Mouse (Mus musculus): ENCODE results near the gene Pkp4. TPM values are rescaled to one million over a fixed set of nuclear protein-coding genes. Genes with fewer than 3 reads are reported as not detected.

Pkp4 gene
- polyA plus RNA-seq, 1 experiment from 2014 or later, result 14.8 TPM

GRCm38 (mm10) chr2:59197156-59197555, 36.5 kb downstream of the Pkp4 start:
- WGBS, result 76% methylated on average over 4 of the region's 4 CpGs
- H3K9ac ChIP-seq (replicated peaks; ENCODE audit: low read depth), result no peak overlapping the region
- no peak overlapping the region for H3K4me3 ChIP-seq (ENCODE audit: low read depth, low read length)
- DNase-seq (ENCODE audit: low spot score) (no peak), ATAC-seq (no peak)
- TF ChIP-seq EP300 (IDR thresholded peaks at IDR 0.05), result no peak
- TF ChIP-seq CTCF (IDR thresholded peaks at IDR 0.05), result no peak
- H3K4me1 ChIP-seq (ENCODE audit: insufficient read depth, low read depth, low read length), result no peaks in the 10 kb centered on the region
- no peaks in the 10 kb centered on the region for H3K36me3 ChIP-seq (ENCODE audit: insufficient read depth, low read length)
- no peaks in the 10 kb centered on the region for H3K9me3 ChIP-seq (ENCODE audit: low read length)
- H3K4me2 ChIP-seq (replicated peaks; ENCODE audit: low read depth, low read length), result no peak overlapping the region
- H3K27me3 ChIP-seq (replicated peaks; ENCODE audit: insufficient read depth, low read length), result no peaks in the 10 kb centered on the region
- no peak overlapping the region for H3K27ac ChIP-seq (ENCODE audit: low read length)

GRCm38 (mm10) chr2:59199476-59199976, 38.9 kb downstream of the Pkp4 start:
- 95% methylated on average over 5 of the region's 5 CpGs for WGBS
- Histone ChIP-seq H3K4me1 (ENCODE audit: insufficient read depth, low read depth, low read length) (no peaks in the 10 kb centered on the region), H3K9me3 (ENCODE audit: low read length) (no peaks in the 10 kb centered on the region), H3K36me3 (ENCODE audit: insufficient read depth, low read length) (no peaks in the 10 kb centered on the region), H3K4me3 (ENCODE audit: low read depth, low read length) (no peak overlapping the region), H3K27ac (ENCODE audit: low read length) (no peak overlapping the region), H3K9ac (replicated peaks; ENCODE audit: low read depth) (no peak overlapping the region), H3K4me2 (replicated peaks; ENCODE audit: low read depth, low read length) (no peak overlapping the region), H3K27me3 (replicated peaks; ENCODE audit: insufficient read depth, low read length) (no peaks in the 10 kb centered on the region)
- DNase-seq (ENCODE audit: low spot score), result no peak
- ATAC-seq, result no peak
- TF ChIP-seq EP300 (IDR thresholded peaks at IDR 0.05) (no peak), CTCF (IDR thresholded peaks at IDR 0.05) (no peak)

DNA sequence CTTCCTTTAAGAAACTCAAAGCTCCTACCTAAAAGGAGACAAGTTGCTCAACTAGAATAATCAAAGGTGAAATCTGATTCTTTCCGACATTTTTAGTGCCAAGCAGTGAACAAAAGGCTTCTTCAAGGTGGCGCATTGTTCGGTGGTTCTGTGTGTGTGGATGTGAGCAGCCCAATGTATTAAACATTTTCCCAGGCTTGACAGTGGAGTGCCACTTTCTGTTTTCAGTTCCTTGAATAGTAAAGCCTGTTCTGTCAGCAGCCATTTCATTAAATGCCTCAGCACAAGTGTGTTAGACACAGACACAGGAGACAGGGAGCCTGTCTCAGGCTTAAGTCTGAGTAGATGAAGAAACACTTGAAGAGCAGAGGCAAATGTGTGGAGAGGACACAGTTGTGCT, 39.9 kb downstream of the Pkp4 start:
- TF ChIP-seq CTCF (IDR thresholded peaks at IDR 0.05) (no peak), EP300 (IDR thresholded peaks at IDR 0.05) (no peak)
- no peak overlapping the region for H3K9ac ChIP-seq (replicated peaks; ENCODE audit: low read depth)
- H3K36me3 ChIP-seq (ENCODE audit: insufficient read depth, low read length), result no peaks in the 10 kb centered on the region
- no peaks in the 10 kb centered on the region for H3K4me1 ChIP-seq (ENCODE audit: insufficient read depth, low read depth, low read length)
- ATAC-seq (no peak), DNase-seq (ENCODE audit: low spot score) (no peak)
- H3K4me2 ChIP-seq (replicated peaks; ENCODE audit: low read depth, low read length), result no peak overlapping the region
- WGBS, result 56% methylated on average over 3 of the region's 3 CpGs
- H3K27ac ChIP-seq (ENCODE audit: low read length), result no peak overlapping the region
- no peaks in the 10 kb centered on the region for H3K9me3 ChIP-seq (ENCODE audit: low read length)
- no peak overlapping the region for H3K4me3 ChIP-seq (ENCODE audit: low read depth, low read length)
- no peaks in the 10 kb centered on the region for H3K27me3 ChIP-seq (replicated peaks; ENCODE audit: insufficient read depth, low read length)

- H3K9ac ChIP-seq (replicated peaks; ENCODE audit: low read depth), result no peak overlapping the region
- no peaks in the 10 kb centered on the region for H3K9me3 ChIP-seq (ENCODE audit: low read length)
- no peaks in the 10 kb centered on the region for H3K27me3 ChIP-seq (replicated peaks; ENCODE audit: insufficient read depth, low read length)
- 55% methylated on average over 5 of the region's 5 CpGs for WGBS
- H3K36me3 ChIP-seq (ENCODE audit: insufficient read depth, low read length), result no peaks in the 10 kb centered on the region
- 0 out of 2 replicates have a peak, but pooled peaks cover 4% of the 10 kb centered on the region for H3K4me1 ChIP-seq (ENCODE audit: insufficient read depth, low read depth, low read length)
- 0 out of 2 replicates have a peak, but pooled peaks have one; percentile 28 for ATAC-seq
- H3K4me3 ChIP-seq (ENCODE audit: low read depth, low read length), result no peak overlapping the region
- no peak overlapping the region for H3K27ac ChIP-seq (ENCODE audit: low read length)
- TF ChIP-seq CTCF (IDR thresholded peaks at IDR 0.05), result no peak
- no peak for TF ChIP-seq EP300 (IDR thresholded peaks at IDR 0.05)
- no peak overlapping the region for H3K4me2 ChIP-seq (replicated peaks; ENCODE audit: low read depth, low read length)
- peak; percentile 19 for DNase-seq (ENCODE audit: low spot score)
Observed at GRCm38 (mm10) chr2:59202930-59203329, 42.3 kb downstream of the Pkp4 start.

DNA sequence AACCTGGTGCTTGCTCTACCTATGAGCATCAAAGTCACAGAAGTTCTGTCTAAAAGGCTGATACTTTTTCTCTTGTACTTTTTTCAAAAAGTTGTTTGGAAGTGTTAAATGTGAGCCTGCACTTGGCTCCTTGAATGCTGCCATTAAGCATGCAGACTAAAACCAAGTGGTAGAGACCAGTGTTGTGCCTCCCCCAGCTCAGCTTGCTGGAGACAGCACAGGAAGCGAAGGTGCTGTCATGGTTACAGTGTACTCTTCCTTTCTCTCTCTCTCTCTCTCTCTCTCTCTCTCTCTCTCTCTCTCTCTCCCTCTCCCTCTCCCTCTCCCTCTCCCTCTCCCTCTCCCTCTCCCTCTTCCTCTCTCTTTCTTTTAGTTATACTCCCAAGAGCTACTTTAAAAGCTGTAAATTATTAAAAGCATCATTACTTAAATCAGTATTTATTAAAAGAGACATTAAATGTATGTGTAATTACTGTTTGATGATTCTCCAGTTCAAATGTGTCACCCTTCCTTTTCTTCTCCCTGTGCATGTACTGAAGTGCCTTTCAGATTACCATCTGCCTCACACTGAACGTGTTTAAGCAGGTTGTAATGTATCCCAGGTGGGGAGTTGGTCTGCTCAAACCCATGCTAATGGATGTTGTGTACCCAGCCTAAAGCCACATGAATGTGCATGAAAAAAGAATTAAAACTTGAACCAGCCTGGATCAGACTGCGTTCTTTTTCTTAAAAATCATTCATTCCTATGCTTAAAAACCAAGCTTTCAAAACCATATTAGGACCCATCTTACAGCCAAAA, 43.2 kb downstream of the Pkp4 start:
- no peaks in the 10 kb centered on the region for H3K27me3 ChIP-seq (replicated peaks; ENCODE audit: insufficient read depth, low read length)
- no peaks in the 10 kb centered on the region for H3K9me3 ChIP-seq (ENCODE audit: low read length)
- no peak overlapping the region for H3K27ac ChIP-seq (ENCODE audit: low read length)
- H3K4me2 ChIP-seq (replicated peaks; ENCODE audit: low read depth, low read length), result no peak overlapping the region
- ATAC-seq, result no peak
- no peak for DNase-seq (ENCODE audit: low spot score)
- TF ChIP-seq CTCF (IDR thresholded peaks at IDR 0.05) (no peak), EP300 (IDR thresholded peaks at IDR 0.05) (no peak)
- 0 out of 2 replicates have a peak, but pooled peaks cover 4% of the 10 kb centered on the region for H3K4me1 ChIP-seq (ENCODE audit: insufficient read depth, low read depth, low read length)
- H3K4me3 ChIP-seq (ENCODE audit: low read depth, low read length), result no peak overlapping the region
- H3K9ac ChIP-seq (replicated peaks; ENCODE audit: low read depth), result no peak overlapping the region
- WGBS, result 67% methylated on average over 3 of the region's 3 CpGs
- no peaks in the 10 kb centered on the region for H3K36me3 ChIP-seq (ENCODE audit: insufficient read depth, low read length)

- Histone ChIP-seq H3K9me3 (ENCODE audit: low read length) (no peaks in the 10 kb centered on the region), H3K9ac (replicated peaks; ENCODE audit: low read depth) (no peak overlapping the region), H3K27me3 (replicated peaks; ENCODE audit: insufficient read depth, low read length) (no peaks in the 10 kb centered on the region), H3K4me3 (ENCODE audit: low read depth, low read length) (no peak overlapping the region), H3K27ac (ENCODE audit: low read length) (no peak overlapping the region), H3K4me1 (ENCODE audit: insufficient read depth, low read depth, low read length) (0 out of 2 replicates have a peak, but pooled peaks cover 4% of the 10 kb centered on the region), H3K36me3 (ENCODE audit: insufficient read depth, low read length) (no peaks in the 10 kb centered on the region), H3K4me2 (replicated peaks; ENCODE audit: low read depth, low read length) (no peak overlapping the region)
- TF ChIP-seq CTCF (IDR thresholded peaks at IDR 0.05), result no peak
- no peak for TF ChIP-seq EP300 (IDR thresholded peaks at IDR 0.05)
- DNase-seq (ENCODE audit: low spot score) (no peak), ATAC-seq (no peak)
- 89% methylated on average over 9 of the region's 9 CpGs for WGBS
Observed at GRCm38 (mm10) chr2:59205092-59205491, 44.4 kb downstream of the Pkp4 start.
